Mouse (Mus musculus) small intestine, adult 10 weeks (tissue): ENCODE results near the gene Krt78. TPM values are rescaled to one million over a fixed set of nuclear protein-coding genes. Genes with fewer than 3 reads are reported as not detected.

ENCODE experiments used
- polyA plus RNA-seq: library from polyadenylated mRNA; stranded (reverse); fragments of 350-450 nt; fragmentation: Illumina TruSeq; extraction: RNeasy Lipid Tissue Mini Kit (QIAGEN cat#74804); gene quantifications from one replicate; pipeline ENCODE4 v1.2.3, GENCODE M21; 2014; ENCODE audit warnings: low replicate concordance

Gene Krt78
- polyA plus RNA-seq = not detected

DNA sequence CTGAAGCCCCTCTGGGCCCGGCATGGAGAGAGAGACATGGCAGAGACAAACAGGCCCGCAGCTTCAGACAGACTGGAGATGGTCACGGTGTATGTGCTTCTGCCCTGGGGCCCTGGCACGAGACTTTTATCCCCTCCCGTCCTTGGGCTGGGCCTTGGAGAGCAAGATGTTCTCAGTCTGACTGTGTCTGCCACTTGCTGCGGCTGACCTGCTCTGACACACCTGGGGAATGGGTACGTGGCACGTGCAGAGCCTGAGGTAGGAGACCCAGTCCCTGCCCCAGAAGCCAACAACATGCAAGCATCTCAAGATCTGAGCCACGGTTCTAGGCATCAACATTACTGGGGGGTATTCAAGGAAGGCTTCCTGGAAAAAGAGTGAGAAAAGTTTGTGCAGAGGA is at the start of gene Krt78:
TSS of gene Krt78 (minus strand) at position 101 of the 400 bp plus-strand sequence.

DNA sequence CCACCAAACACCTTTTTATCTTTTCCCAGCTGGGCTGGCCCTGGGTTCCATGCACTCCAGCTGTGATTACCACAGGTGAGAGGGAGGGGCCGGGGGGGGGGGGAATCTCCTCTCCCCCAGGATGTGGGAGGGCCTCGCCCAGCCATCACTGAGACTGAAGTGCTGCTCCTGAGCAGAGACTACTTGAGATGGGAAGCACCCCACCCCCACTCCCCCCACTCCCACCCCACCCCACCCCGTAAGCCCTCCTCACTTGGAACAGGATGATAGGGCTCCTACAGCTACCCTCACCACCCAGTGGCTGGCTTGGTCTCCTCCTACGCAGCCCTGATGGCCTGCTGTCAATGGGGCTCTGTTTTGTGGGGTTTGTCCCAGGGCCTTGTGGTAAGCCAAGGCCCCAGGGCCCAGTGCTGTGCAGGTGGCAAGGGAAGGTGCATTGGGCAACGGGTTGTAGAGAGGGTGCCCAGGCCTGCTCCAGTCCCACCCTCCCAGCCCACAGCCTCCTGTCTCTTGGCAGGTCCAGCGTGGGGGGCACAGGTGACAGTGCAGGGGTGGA is 13.7 kb downstream of the Krt78 start, which contains the start of gene Krt79:
TSS of gene Krt79 (minus strand) at position 51 of the 556 bp plus-strand sequence.

DNA sequence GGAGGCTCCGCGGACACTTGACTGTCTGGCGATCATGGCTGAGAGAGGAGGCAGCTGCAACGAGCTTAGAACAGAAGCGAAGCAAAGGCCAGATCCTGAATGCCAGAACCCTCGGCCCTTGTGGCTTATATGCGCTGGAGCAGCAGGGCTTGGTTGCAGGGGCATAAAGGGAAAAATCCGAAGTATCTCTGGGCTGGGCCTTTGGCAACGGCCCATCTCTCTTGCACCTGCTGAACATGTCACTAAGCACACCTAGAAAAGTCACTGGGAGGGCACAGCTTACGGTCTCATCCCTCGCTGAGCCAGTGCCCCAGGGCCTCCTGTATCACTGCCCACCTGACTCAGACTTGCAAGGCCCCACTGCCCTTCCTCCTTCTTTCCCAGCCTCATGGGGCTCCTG is 29.5 kb downstream of the Krt78 start, which contains the start of gene Krt4:
TSS of gene Krt4 (minus strand) at position 101 of the 400 bp plus-strand sequence.

Other genes with a start within 250 kb of the Krt78 start
- not detected for gene Krt5, start 241.4 kb downstream of the Krt78 start, polyA plus RNA-seq
- not detected for gene Krt71, start 211.2 kb downstream of the Krt78 start, polyA plus RNA-seq
- gene Krt72, start 167.8 kb downstream of the Krt78 start, polyA plus RNA-seq = not detected
- not detected for gene Krt73, start 151.9 kb downstream of the Krt78 start, polyA plus RNA-seq
- gene Krt2, start 136.1 kb downstream of the Krt78 start, polyA plus RNA-seq = not detected
- gene Krt1, start 103.5 kb downstream of the Krt78 start, polyA plus RNA-seq = not detected
- not detected for gene Krt77, start 84.6 kb downstream of the Krt78 start, polyA plus RNA-seq
- gene Krt76, start 61.4 kb downstream of the Krt78 start, polyA plus RNA-seq = not detected
- gene Krt4, start 29.6 kb downstream of the Krt78 start, polyA plus RNA-seq = not detected
- gene Krt79, start 14.0 kb downstream of the Krt78 start, polyA plus RNA-seq = not detected
- gene Krt8, start 50.2 kb upstream of the Krt78 start, polyA plus RNA-seq = 56.2 TPM
- gene Krt18, start 73.9 kb upstream of the Krt78 start, polyA plus RNA-seq = 1.4 TPM
- 159 TPM for gene Eif4b, start 119.5 kb upstream of the Krt78 start, polyA plus RNA-seq
- gene Tns2, start 146.1 kb upstream of the Krt78 start, polyA plus RNA-seq = 6.5 TPM
- gene Spryd3, start 181.9 kb upstream of the Krt78 start, polyA plus RNA-seq = 0.30 TPM
- gene Igfbp6, start 190.1 kb upstream of the Krt78 start, polyA plus RNA-seq = not detected
- 11.7 TPM for gene Soat2, start 196.2 kb upstream of the Krt78 start, polyA plus RNA-seq
- gene Zfp740, start 249.0 kb upstream of the Krt78 start, polyA plus RNA-seq = 17.0 TPM